Comparison of ENCODE assay signal across 1 mouse cellular context in the genomic region with DNA sequence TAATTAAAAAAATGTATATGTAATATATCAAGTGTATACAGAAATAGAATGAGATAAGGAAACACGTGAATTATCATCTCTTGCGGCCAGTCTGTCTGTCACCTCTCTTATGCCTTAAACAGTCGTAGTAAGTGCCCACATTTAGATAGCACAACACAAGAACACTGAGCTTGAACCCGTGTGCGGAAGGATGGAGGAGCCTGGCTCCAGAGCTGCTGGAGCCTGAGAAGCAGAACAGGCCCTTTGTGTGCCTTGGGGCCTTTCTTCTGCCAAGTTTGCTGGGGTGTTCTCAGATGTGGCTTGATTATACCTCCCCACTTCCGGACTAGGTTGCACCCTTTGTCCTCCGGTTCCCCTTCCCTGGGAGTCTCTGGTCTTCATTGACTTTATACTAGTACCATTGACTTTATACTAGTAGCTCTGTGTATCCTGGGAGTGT.
TF ChIP-seq lines count a peak whose summit lies in the region.

No protein-coding gene starts in this region.

TF ChIP-seq in MEL, 35 proteins besides CTCF, POLR2A, EP300 and RAD21 (continued from another document):
- 0 out of 2 replicates have a peak, but pooled peaks have one; percentile 5 for TF ChIP-seq POLR2AphosphoS2 (IDR thresholded peaks at IDR 0.05; ENCODE audit: low read length)
- peak; percentile 30; the same call in 1 of the 2 replicates for TF ChIP-seq ZMIZ1 (IDR thresholded peaks at IDR 0.05; ENCODE audit: low read depth, low read length)
- TF ChIP-seq BHLHE40 (IDR thresholded peaks at IDR 0.05; ENCODE audit: borderline replicate concordance, low read depth, low read length): peak; percentile 96
- 0 out of 2 replicates have a peak, but pooled peaks have one; percentile 18 for TF ChIP-seq RCOR1 (IDR thresholded peaks at IDR 0.05; ENCODE audit: low read depth, low read length)
- TF ChIP-seq MYB (IDR thresholded peaks at IDR 0.05; ENCODE audit: low read depth, low read length): no peak
- peak; percentile 72 for TF ChIP-seq MYC (IDR thresholded peaks at IDR 0.05; ENCODE audit: low read depth, low read length)
- 0 out of 2 replicates have a peak, but pooled peaks have one; percentile 30 for TF ChIP-seq MAX (IDR thresholded peaks at IDR 0.05; ENCODE audit: low read length)
- TF ChIP-seq TAL1 (IDR thresholded peaks at IDR 0.05; ENCODE audit: low read length): no peak
- TF ChIP-seq MXI1 (IDR thresholded peaks at IDR 0.05; ENCODE audit: low read depth, low read length): peak; percentile 79; the same call in 1 of the 2 replicates
- no peak for TF ChIP-seq MAZ (IDR thresholded peaks at IDR 0.05; ENCODE audit: low read depth, low read length)
- no peak for TF ChIP-seq JUND (IDR thresholded peaks at IDR 0.05; ENCODE audit: low read depth, low read length)
- peak; percentile 96 for TF ChIP-seq TBP (IDR thresholded peaks at IDR 0.05; ENCODE audit: low read depth, low read length)
- no peak for TF ChIP-seq NRF1 (IDR thresholded peaks at IDR 0.05; ENCODE audit: insufficient read depth, low read depth, low read length, poor library complexity, severe bottlenecking)
- TF ChIP-seq MEF2A (IDR thresholded peaks at IDR 0.05; ENCODE audit: extremely low read depth, insufficient replicate concordance, low read depth, low read length, poor library complexity, severe bottlenecking): peak; percentile 91; the same call in 1 of the 2 replicates
